Mouse (Mus musculus) c-Kit-negative CD71-positive TER-119-positive erythroid progenitor cells, embryonic 14.5 days (primary cell): ENCODE results near the gene Dnajb7.
A peak's percentile ranks its signal among the peaks of the same experiment; 100 is the strongest.
"Not testable (repeated sequence)": the region's sequence is repeated elsewhere in the genome, so short reads cannot be mapped to it uniquely, and the experiment has no call there.

ENCODE experiments used
- DNase-seq: peaks from one replicate; pipeline ENCODE4 v3.0.0-alpha.2; 2013; ENCODE audit warnings: low read depth, low spot score

The Dnajb7 gene

DNA sequence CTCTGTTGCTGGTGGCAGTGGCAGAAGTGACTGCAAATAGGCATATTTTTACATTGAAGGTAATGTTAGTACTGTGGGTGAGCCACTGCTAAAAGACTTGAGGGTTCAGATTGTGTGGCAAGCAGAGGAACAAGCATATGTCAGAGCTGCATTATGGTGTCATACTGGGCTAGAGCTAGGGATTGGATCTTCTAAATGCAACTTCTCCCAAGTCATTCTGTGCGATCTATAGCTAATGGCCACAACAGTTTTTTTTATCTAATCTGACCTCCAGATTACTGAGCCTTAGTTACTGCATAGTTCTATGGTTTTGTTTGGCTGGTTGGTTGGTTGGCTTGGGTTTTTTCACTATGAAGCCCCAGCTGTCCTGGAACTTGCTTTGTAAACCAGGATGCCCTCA is at the start of gene Dnajb7:
Dnajb7 (minus strand) TSS at position 101 of the 400 bp plus-strand sequence.
- no peak for DNase-seq

DNA sequence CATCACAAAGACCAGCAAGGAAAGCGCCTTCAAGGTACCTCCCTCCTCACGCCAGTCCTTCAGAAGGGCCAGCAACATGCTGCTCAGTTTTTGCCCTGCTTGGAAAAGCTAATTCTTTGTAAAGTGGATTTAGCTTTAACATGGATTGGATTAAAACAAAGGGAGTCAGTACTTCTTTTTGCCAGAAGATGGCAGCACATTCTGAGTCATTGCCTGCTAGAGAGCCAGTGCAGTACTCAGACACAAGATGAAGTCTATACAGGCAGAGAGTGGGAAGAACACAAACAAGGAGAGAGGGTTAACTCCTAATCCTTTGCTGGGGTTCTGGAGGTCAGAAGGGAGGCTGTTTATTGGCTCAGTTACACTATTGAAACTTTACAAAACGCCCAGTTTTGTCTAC is 40.4 kb upstream of the Dnajb7 start:
- peak; percentile 49 for DNase-seq

DNA sequence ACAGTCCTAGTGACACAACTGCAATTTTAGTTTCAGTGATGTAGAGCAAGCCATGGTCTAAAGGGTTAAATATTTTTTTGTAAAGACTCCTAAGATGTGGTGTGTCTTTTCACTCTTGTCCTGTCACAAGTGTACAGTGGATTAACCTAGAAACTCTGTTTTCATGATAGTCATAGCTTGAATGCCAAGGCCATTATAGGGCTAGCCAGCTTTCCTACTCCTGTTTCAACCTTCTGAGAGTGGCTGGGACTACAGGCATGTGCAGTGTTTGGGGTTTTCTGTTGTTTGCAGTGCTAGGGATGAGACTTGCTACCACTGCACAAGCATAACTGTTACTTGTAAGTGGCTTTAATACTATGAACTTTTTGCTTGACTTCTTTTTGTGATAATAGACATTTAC is 31.1 kb upstream of the Dnajb7 start:
- DNase-seq: no peak

DNA sequence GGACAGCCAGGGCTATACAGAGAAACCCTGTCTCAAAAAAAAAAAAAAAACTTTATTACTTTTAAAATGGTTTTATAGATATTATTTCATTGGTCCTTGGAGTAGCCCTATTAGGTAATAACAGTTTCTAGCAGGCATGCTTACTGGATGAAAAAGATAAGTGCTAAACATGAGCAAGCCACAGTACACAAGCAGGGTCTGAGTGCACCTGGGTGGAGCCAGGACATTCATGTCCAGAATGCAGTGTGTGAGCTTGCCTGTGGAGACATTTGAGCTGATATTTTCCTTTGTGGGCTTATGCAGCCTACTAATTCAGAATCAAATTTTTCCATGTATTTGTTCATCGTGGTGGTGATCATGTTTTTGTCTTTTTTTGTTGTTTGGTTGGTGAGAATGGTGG is 30.2 kb upstream of the Dnajb7 start:
- no peak for DNase-seq

GRCm38 (mm10) chr15:81431195-81431594 is 23.1 kb upstream of the Dnajb7 start:
- no peak for DNase-seq

DNA sequence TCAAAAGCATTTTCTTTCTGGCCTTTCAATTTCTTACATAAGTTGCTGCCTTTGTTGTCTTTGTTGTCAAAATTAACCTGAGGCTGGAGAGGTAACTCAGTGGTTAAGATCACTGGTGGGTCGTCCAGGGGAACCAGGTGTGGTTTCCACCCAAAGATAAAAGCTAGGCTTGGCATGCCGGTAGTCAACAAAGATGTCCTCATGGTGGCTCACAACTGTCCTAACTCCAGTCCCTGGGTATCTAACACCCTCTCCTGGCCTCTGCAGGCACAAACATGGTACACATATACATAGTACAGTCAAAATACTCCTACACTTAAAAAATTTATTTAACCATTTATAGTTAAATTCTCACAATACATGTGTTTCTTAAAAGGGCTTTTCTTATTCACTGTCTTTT is 19.8 kb upstream of the Dnajb7 start:
- DNase-seq: no peak

DNA sequence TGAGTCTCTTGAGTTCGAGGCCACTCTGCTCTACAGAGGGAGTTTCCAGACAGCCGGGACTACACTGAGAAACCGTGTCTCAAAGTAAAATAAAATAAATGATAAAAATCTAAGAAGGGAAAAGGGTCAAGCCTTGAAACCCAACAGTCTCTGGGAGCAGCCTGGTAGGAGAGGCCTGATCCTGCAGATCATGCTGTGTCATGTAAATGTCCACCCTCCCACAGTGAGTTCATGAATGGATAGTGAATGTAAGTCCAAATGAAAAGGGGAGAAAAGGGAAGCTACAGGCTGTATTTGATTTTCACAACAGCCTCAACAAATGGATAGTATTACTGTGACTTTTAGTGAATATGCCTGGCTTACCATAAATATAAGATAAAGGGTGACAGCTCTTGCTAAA is 17.2 kb upstream of the Dnajb7 start:
- no peak for DNase-seq

- DNase-seq: no peak
Measured at GRCm38 (mm10) chr15:81422156-81422681, 14.1 kb upstream of the Dnajb7 start.

DNA sequence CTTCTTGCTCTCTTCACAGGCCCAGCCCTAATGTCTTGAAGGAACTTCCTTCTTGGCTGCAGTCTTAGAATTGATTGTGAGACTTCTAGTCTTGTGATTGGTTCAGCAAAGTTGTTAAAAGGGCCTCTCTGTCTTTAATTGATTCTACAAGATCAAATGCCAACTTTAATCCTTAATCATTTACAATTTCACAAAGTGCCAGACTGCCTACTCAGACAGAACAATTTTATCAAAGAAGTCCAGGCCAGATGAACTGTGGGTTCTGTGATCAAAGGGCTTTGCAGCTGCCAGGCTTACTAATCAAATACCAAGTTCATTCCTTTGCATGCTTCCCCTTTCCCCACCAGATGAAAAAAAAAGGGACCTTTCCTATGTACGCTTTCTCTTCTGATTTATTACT is 13.4 kb upstream of the Dnajb7 start:
- DNase-seq: no peak

DNA sequence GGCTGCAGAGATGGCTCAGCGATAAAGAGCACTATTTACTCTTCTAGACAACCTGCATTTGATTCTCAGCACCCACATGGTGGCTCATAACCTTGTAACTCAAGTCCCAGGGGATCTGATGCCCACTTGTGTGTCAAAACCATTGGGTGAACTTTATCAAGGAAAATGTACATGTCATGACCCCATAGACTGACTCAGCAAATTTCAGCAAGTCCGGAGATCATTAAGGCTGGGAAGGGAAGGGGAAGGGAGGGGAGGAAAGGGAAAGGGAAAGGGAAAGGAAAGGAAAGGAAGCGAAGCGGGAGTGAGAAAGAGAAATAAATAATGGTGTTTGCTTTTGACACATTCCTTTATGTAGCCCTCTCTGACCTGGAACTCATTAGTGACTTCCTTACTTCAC is 10.0 kb upstream of the Dnajb7 start:
- no peak for DNase-seq

DNA sequence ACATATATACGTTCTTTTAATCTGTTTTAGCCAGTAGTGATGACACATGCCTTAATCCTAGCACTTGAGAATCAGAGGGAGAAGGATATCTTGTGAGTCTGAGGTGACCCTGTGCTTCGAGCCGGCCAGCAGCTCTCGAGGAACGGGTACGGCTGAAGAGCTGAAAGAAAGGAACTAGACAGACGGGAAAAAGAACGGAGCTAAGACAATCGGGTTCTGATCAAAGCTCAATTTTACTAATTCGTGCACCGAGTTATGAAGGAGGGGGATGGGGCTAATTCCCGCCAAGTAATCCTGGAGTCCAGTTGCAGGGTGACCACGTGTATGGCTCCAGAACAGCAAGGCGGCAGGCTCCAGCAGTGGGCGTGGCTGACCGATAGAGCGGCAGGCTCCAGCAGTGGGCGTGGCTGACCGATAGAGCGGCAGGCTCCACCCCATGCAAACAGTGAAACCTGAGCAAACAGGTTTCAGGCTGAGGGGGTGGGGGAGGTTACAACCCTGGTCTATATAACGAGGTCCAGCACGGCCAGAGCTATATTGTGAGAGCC is 8.7 kb upstream of the Dnajb7 start:
- not testable (repeated sequence) for DNase-seq

- no peak for DNase-seq
Measured at GRCm38 (mm10) chr15:81405008-81405407, 3.1 kb downstream of the Dnajb7 start.

DNA sequence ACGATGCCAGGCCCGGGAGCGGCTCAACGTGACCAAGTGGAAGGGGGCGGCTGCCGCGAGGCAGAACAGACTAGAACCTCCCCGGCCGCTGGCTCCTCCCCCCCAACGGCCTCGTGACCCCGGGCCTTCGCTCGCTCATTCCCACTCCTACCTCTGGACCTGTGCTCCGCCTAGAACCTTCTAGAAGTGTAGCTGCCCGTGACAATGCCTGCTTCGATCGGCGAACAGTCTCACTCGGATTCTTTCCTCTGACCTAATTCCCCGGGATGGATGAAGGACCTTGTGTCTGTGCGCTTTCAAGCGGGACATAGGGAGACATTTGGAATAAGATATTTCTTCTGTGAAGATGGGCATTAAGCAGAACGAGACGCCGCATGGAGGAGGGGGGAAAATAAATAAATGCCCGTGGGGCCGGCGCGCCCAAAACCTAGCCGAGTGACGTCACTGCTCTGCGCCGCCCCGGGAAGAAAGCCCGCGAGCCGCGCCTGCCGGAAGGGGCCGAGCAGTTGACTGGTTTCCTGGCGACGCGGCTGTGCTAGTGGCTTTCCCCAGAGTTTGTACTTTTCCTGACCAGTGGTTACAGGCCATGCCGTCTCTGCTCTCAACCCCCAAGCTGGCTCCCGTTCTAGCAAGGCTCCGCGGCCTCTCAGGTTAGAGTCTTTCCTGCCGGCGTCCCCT is 8.3 kb downstream of the Dnajb7 start, which contains the start of the genes St13 and Xpnpep3:
St13 (minus strand) TSS at position 440 of the 678 bp plus-strand sequence.
Xpnpep3 (plus strand) TSS at position 501 of the 678 bp plus-strand sequence.
- peak; percentile 96 for DNase-seq

GRCm38 (mm10) chr15:81399297-81399637 is 8.8 kb downstream of the Dnajb7 start:
- DNase-seq: no peak

DNA sequence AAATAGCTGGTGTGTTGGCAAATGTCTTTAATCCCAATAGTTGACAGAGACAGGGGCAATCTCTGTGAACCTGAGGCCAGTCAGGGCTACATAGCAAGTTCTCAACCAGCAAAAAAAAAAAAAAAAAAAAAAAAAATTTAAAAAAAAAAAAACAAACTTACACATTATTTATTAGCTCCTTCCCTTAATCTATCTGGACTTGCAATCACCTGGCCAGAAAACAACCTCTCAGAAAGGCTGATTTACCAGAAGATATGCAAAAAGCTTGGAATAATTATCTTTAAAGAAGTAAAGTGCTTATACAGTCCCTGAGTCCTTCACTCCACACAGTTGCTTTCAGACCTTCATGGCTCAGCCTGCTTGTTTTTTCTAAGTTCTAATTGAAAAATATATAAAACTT is 9.9 kb downstream of the Dnajb7 start:
- DNase-seq: no peak

DNA sequence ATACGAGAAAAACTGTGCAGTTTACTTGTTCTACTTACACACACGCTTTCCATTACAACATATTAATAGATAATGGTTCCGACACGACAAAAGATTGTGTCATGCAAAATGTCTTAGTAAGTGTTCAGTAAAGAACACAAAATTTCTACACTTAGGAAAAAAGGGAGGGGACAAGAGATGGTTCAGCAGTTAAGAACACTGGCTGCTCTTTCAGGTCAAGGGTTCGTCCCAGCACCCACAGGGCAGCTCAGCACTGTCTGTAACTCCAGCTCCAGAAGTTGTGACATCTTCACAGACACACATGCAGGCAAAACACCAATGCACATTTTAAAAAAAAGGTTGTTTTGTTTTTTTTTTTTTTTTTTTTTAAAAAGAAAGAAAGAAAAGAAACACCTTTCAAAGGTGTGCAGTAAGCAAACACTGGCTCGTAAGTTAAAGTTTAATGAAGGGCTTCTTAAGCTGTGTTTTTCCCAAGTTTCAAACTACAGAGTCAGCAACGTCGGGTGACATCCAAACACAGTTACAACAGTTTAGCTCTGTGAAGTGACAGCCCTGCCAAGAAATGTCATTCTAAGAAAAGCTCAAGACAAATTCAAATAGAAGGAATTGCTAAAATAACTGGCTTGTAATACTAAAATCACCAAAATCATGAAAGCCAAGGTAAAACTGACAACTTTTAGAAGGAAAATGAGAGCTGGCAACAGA is 13.7 kb downstream of the Dnajb7 start:
- no peak for DNase-seq

DNA sequence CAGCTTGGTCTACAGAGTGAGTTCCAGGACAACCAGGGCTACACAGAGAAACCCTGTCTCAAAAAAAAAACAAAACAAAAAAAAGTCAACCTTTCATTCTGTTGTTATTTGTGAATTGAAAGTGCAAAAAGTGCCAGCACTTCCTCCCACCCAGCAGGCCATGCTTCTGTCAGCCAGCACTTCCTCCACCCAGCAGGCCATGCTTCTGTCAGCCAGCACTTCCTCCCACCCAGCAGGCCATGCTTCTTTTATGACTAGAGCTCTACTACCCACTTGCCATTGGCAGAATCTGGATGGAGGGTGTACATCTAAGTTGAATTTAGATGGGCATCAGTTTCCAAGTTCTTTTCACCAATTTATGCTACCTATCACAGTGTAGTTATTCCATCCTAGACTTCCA is 15.1 kb downstream of the Dnajb7 start:
- DNase-seq: no peak

GRCm38 (mm10) chr15:81386327-81386726 is 21.8 kb downstream of the Dnajb7 start:
- DNase-seq: no peak

DNA sequence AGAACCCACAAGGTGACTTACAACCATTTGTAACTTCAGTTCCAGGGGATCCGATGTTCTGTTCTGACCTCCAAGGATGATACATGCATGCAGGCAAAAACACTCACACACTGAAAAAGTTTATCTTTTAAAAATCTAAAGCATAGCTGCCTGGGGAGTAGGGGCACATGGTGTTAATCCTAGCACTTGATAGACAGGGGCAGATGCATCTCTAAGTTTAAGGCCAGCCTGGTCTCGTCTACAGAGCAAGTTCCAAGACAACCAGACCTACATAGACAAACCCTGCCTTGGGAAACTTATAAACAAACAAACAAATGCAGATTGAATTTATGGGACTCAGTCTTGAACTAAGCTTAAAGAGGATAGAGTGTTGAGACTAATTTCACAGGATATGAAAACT is 29.3 kb downstream of the Dnajb7 start:
- DNase-seq: no peak

DNA sequence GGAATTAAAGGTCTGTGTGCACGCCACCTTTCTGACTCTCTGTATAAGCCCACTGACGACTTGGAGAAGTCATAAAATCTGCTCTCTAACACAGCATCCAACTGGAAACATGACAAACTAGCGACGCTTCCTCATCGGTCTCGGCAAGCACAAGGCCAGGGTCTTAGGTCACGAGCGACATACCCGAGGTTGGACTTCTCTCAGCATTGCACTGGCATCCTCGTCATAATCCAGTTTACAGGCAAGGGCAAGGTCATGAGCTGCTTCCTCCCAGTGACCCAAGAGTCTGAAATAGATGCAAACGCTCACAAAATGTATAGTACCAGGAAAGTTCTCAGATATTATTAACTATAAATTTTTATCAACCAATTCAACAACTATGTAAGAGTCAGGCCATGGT is 33.5 kb downstream of the Dnajb7 start:
- no peak for DNase-seq

- no peak for DNase-seq
Measured at GRCm38 (mm10) chr15:81370356-81370755, 37.7 kb downstream of the Dnajb7 start.

GRCm38 (mm10) chr15:81368601-81369000 is 39.5 kb downstream of the Dnajb7 start:
- DNase-seq: no peak

- no peak for DNase-seq
Measured at GRCm38 (mm10) chr15:81366241-81366640, 41.9 kb downstream of the Dnajb7 start.
